Mouse (Mus musculus) gonadal fat pad, adult 2 months (tissue): ENCODE measurements around the gene Pcdh15. TPM values are rescaled to one million over a fixed set of nuclear protein-coding genes. Genes with fewer than 3 reads are reported as not detected.

Source experiments
- DNase-seq: peaks from one replicate; pipeline ENCODE4 v3.0.0-alpha.2; 2012; ENCODE audit warnings: low read depth
- polyA plus RNA-seq: library from polyadenylated mRNA; depleted of rRNA; stranded (reverse); fragments of >200 nt; gene quantifications from 2 replicates; pipeline ENCODE4 v1.2.3, GENCODE M21; 2012

The Pcdh15 gene
- polyA plus RNA-seq, 1 experiment: 0.01 TPM

GRCm38 (mm10) chr10:74555326-74555725 lies 1456.2 kb downstream of the Pcdh15 start:
- no peak for DNase-seq

GRCm38 (mm10) chr10:74569603-74570002 lies 1470.5 kb downstream of the Pcdh15 start:
- DNase-seq: no peak

DNA sequence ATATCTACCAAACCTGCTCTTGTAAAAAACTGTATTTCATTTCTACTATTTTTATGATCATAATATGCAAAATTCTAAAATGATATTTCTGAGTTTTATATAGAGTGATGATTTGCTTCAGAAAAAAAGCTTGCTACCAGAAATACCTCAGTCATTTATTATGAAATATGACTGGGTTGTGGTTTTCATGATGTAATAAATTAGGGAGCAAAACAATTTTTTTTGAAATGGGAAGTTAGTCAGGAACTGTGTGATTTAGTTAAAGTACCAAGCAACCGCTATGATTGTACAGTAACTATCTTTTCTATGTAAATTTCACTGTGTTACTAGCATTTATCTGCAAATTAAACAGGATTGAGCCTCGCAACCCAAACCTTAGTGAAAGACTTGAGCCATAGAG lies 1480.8 kb downstream of the Pcdh15 start:
- no peak for DNase-seq

- no peak for DNase-seq
Observed at GRCm38 (mm10) chr10:74591799-74592198, 1492.7 kb downstream of the Pcdh15 start.

DNA sequence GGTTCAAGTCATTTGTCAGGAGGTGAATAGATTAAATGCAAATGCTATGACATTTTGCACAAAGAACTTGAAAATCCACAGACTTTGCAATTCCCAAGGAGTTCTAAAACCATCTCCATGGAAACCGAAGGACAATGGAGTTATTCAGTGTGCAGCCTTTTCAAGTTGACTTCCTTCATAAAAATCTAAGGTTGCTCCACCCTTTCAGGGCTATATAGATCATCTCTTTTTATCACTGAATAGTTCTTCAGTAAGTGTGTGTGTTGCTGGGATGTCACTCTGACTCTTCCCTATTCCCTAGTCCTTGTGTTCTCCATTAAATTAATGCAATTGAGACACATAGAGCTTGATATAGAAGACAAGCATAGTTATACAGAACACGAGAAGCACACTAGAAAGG lies 1508.5 kb downstream of the Pcdh15 start:
- no peak for DNase-seq

GRCm38 (mm10) chr10:74621837-74622236 lies 1522.7 kb downstream of the Pcdh15 start:
- DNase-seq: no peak

DNA sequence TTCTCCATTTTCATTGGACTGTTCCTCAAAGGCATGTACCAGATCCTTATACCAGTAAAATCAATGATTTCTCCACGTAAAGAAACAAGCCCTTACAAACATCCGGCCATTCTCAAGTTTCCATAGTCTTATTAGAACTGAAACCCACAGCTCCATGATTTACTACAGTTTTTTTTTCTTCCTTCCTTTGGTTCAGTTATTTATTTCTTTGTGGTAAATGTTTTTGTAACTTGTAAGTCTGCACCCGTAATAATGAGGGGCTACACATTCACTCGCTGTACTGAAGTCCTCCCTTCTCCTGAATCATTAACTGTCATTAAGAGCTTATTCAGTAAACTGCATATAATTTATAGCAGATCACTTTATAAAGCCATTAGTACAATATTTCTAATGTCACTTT lies 1526.6 kb downstream of the Pcdh15 start:
- DNase-seq: no peak

DNA sequence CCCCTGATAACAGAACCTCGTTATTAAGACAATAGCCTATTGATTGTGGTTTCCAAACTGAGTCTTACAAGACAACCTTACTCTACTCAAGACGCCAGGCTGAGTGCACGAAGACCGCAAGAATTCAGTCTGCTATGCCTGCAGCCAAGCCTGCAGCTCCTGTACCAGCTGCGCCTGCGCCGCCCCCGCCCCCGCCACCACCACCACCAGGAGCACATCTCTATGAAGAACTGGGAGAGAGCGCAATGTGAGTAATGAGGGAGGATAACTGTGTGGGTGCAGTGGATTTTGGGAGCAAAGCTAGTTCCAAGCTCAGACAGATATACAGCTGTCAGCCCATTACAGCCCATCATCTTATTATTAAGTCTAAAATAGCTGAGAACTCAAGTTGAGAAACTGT lies 1527.5 kb downstream of the Pcdh15 start:
- DNase-seq: no peak

GRCm38 (mm10) chr10:74631314-74631713 lies 1532.2 kb downstream of the Pcdh15 start:
- no peak for DNase-seq

- DNase-seq: no peak
Observed at GRCm38 (mm10) chr10:74637040-74637439, 1537.9 kb downstream of the Pcdh15 start.

- no peak for DNase-seq
Observed at GRCm38 (mm10) chr10:74642125-74642524, 1543.0 kb downstream of the Pcdh15 start.

- no peak for DNase-seq
Observed at GRCm38 (mm10) chr10:74663171-74663570, 1564.0 kb downstream of the Pcdh15 start.

GRCm38 (mm10) chr10:74680016-74680491 lies 1580.9 kb downstream of the Pcdh15 start:
- no peak for DNase-seq

GRCm38 (mm10) chr10:74680559-74680958 lies 1581.4 kb downstream of the Pcdh15 start:
- no peak for DNase-seq
